ENCODE assay signal across 8 mouse cellular contexts in genomic region chr7:127008239-127009019, GRCm38 (mm10). TPM values are rescaled to one million over a fixed set of nuclear protein-coding genes. Genes with fewer than 3 reads are reported as not detected.
DNase-seq lines count a peak whose midpoint lies in the region; ATAC-seq and TF ChIP-seq lines count a peak whose summit lies in the region.

No protein-coding gene starts in this region.

- peak; percentile 52 to 53 for DNase-seq in spleen, adult 18-20 months
- no peak for DNase-seq in spleen, adult 12 weeks (ENCODE audit: low spot score)
- DNase-seq in cerebellum, postnatal 10 days: peak; percentile 94 to 95
- peak; percentile 42 for DNase-seq in gastrocnemius, postnatal 10 days
- DNase-seq in hindbrain, postnatal 0 days (ENCODE audit: low spot score): peak; percentile 75
- DNase-seq in left cerebral cortex, adult 2 months (ENCODE audit: extremely low spot score in 1 of 2, low spot score in 2 of 2): peak; percentile 45 to 83
- DNase-seq in stomach, postnatal 0 days (ENCODE audit: low spot score): peak; percentile 86

- H3K27ac ChIP-seq in hindbrain, postnatal 0 days: peak overlapping the region; percentile 64
- H3K27ac ChIP-seq in left cerebral cortex, adult 2 months: peak overlapping the region; percentile 86
- peak overlapping the region; percentile 92 for H3K27ac ChIP-seq in stomach, postnatal 0 days (replicated peaks)

- ATAC-seq in hindbrain, postnatal 0 days: peak; percentile 81
- ATAC-seq in megakaryocyte, adult 5-6 weeks (ENCODE audit: poor library complexity, severe bottlenecking): peak; percentile 93
- ATAC-seq in stomach, postnatal 0 days (ENCODE audit: low FRiP score, low TSS enrichment): peak; percentile 94

- H3K27me3 ChIP-seq in hindbrain, postnatal 0 days (ENCODE audit: insufficient read depth, low read length): no peaks in the 10 kb centered on the region
- H3K27me3 ChIP-seq in stomach, postnatal 0 days (ENCODE audit: control insufficient read depth, insufficient read depth, low read length): no peaks in the 10 kb centered on the region

- no peaks in the 10 kb centered on the region for H3K4me1 ChIP-seq in hindbrain, postnatal 0 days (ENCODE audit: insufficient read depth, low read length)
- H3K4me1 ChIP-seq in stomach, postnatal 0 days (replicated peaks; ENCODE audit: control insufficient read depth, insufficient read depth): 0 out of 2 replicates have a peak, but pooled peaks cover 10% of the 10 kb centered on the region

- intact Hi-C loops in left cerebral cortex, adult 2 months (cut with DNase I): loop anchor here (1.0 kb wide), 1 partner anchor 23 kb away; no protein-coding TSS in a partner anchor

- WGBS in hindbrain, postnatal 0 days: 44% methylated on average over 9 of the region's 9 CpGs
- WGBS in stomach, postnatal 0 days: 22% methylated on average over 9 of the region's 9 CpGs

- no peak overlapping the region for H3K4me3 ChIP-seq in hindbrain, postnatal 0 days (ENCODE audit: low read length)
- no peak overlapping the region for H3K4me3 ChIP-seq in left cerebral cortex, adult 2 months
- no peak overlapping the region for H3K4me3 ChIP-seq in stomach, postnatal 0 days (ENCODE audit: low read depth, low read length)

- TF ChIP-seq CTCF in hindbrain, postnatal 0 days (IDR thresholded peaks at IDR 0.05; ENCODE audit: low read depth): no peak
- no peak for TF ChIP-seq CTCF in left cerebral cortex, adult 2 months (IDR thresholded peaks at IDR 0.05)
- no peak for TF ChIP-seq CTCF in stomach, postnatal 0 days (IDR thresholded peaks at IDR 0.05; ENCODE audit: low read depth)

- no peak overlapping the region for H3K4me2 ChIP-seq in hindbrain, postnatal 0 days (ENCODE audit: low read depth, low read length)
- peak overlapping the region; percentile 2; the same call in 1 of the 2 replicates for H3K4me2 ChIP-seq in stomach, postnatal 0 days (replicated peaks; ENCODE audit: low read depth)

- peaks cover 7% of the 10 kb centered on the region; the same call in 1 of the 2 replicates for H3K36me3 ChIP-seq in hindbrain, postnatal 0 days (ENCODE audit: insufficient read depth, low read length)
- H3K36me3 ChIP-seq in stomach, postnatal 0 days (ENCODE audit: control insufficient read depth, insufficient read depth, low read length): no peaks in the 10 kb centered on the region

- TF ChIP-seq EP300 in stomach, postnatal 0 days (optimal IDR thresholded peaks at IDR 0.05): peak; percentile 50

- no peaks in the 10 kb centered on the region for H3K9me3 ChIP-seq in hindbrain, postnatal 0 days (ENCODE audit: low read length)
- no peaks in the 10 kb centered on the region for H3K9me3 ChIP-seq in stomach, postnatal 0 days (ENCODE audit: control insufficient read depth, low read length)

- H3K9ac ChIP-seq in hindbrain, postnatal 0 days (replicated peaks; ENCODE audit: low read length): 0 out of 2 replicates have a peak overlapping the region, but pooled peaks have one; percentile 15
- H3K9ac ChIP-seq in stomach, postnatal 0 days (ENCODE audit: low read length): peak overlapping the region; percentile 19

RNA-seq across cellular contexts. Expression of gene Mvp, which starts 6.0 kb away (rescaled TPM):
- total RNA-seq in gastrocnemius, postnatal 10 days (2021): 10 to 100 TPM; 23.3 to 28.3 TPM
- 6.5 and 6.9 TPM in 2 replicates for total RNA-seq in hindbrain, postnatal 0 days (2014; rRNA removed)
- polyA plus RNA-seq in hindbrain, postnatal 0 days (2015; fragmentation: Nextera tagmentation; extraction: Ambion mirVana): 5.5 and 5.8 TPM in 2 replicates
- 1 to 10 TPM; 7.2 to 8.3 TPM for total RNA-seq in left cerebral cortex, adult 2 months (2021)
- total RNA-seq in megakaryocyte, adult 5-6 weeks (2015): 5.6 and 6.0 TPM in 2 replicates
- total RNA-seq in megakaryocyte, adult 5-6 weeks (2017): 48.1 and 50.6 TPM in 2 replicates
- 49.5 and 50.0 TPM in 2 replicates for polyA plus RNA-seq in stomach, postnatal 0 days (2015; fragmentation: Nextera tagmentation; extraction: Ambion mirVana)

RNA-seq across cellular contexts. Expression of gene Pagr1b, which starts 7.9 kb away (rescaled TPM):
- 1 to 10 TPM in 1 of 2 experiments, not detected in 1; 1.5 TPM for total RNA-seq in gastrocnemius, postnatal 10 days (2021)
- 1.2 TPM in 1 of 2 replicates, not detected in the other for total RNA-seq in hindbrain, postnatal 0 days (2014; rRNA removed)
- polyA plus RNA-seq in hindbrain, postnatal 0 days (2015; fragmentation: Nextera tagmentation; extraction: Ambion mirVana): 0.49 and 1.5 TPM in 2 replicates
- 1 to 10 TPM in 1 of 2 experiments, not detected in 1; 1.2 TPM for total RNA-seq in left cerebral cortex, adult 2 months (2021)
- total RNA-seq in megakaryocyte, adult 5-6 weeks (2015): 0.54 and 1.6 TPM in 2 replicates
- total RNA-seq in megakaryocyte, adult 5-6 weeks (2017): not detected in 2 replicates
- polyA plus RNA-seq in stomach, postnatal 0 days (2015; fragmentation: Nextera tagmentation; extraction: Ambion mirVana): 0.42 TPM in 1 of 2 replicates, not detected in the other

RNA-seq across cellular contexts. Expression of gene Pagr1a, which starts 8.7 kb away (rescaled TPM):
- 1 to 10 TPM; 2.5 to 8.2 TPM for total RNA-seq in gastrocnemius, postnatal 10 days (2021)
- 11.1 and 30.3 TPM in 2 replicates for total RNA-seq in hindbrain, postnatal 0 days (2014; rRNA removed)
- polyA plus RNA-seq in hindbrain, postnatal 0 days (2015; fragmentation: Nextera tagmentation; extraction: Ambion mirVana): 31.2 and 48.6 TPM in 2 replicates
- 10 to 100 TPM; 15.1 to 27.1 TPM for total RNA-seq in left cerebral cortex, adult 2 months (2021)
- 40.7 and 62.5 TPM in 2 replicates for total RNA-seq in megakaryocyte, adult 5-6 weeks (2015)
- 25.5 and 67.0 TPM in 2 replicates for total RNA-seq in megakaryocyte, adult 5-6 weeks (2017)
- polyA plus RNA-seq in stomach, postnatal 0 days (2015; fragmentation: Nextera tagmentation; extraction: Ambion mirVana): 8.7 and 25.1 TPM in 2 replicates

RNA-seq across cellular contexts. Expression of gene Gm42742, which starts 12.5 kb away (rescaled TPM):
- 10 to 100 TPM; 17.5 to 23.1 TPM for total RNA-seq in gastrocnemius, postnatal 10 days (2021)
- 7.1 and 40.2 TPM in 2 replicates for total RNA-seq in hindbrain, postnatal 0 days (2014; rRNA removed)
- 47.7 and 60.2 TPM in 2 replicates for polyA plus RNA-seq in hindbrain, postnatal 0 days (2015; fragmentation: Nextera tagmentation; extraction: Ambion mirVana)
- total RNA-seq in left cerebral cortex, adult 2 months (2021): 10 to 100 TPM; 61.0 to 66.3 TPM
- total RNA-seq in megakaryocyte, adult 5-6 weeks (2015): 15.4 TPM in 1 of 2 replicates, not detected in the other
- 45.4 TPM in 1 of 2 replicates, not detected in the other for total RNA-seq in megakaryocyte, adult 5-6 weeks (2017)
- polyA plus RNA-seq in stomach, postnatal 0 days (2015; fragmentation: Nextera tagmentation; extraction: Ambion mirVana): 12.0 and 27.5 TPM in 2 replicates

RNA-seq across cellular contexts. Expression of gene Prrt2, which starts 12.6 kb away (rescaled TPM):
- 1 to 10 TPM; 1.9 to 4.6 TPM for total RNA-seq in gastrocnemius, postnatal 10 days (2021)
- total RNA-seq in hindbrain, postnatal 0 days (2014; rRNA removed): 138 and 144 TPM in 2 replicates
- 79.0 and 99.9 TPM in 2 replicates for polyA plus RNA-seq in hindbrain, postnatal 0 days (2015; fragmentation: Nextera tagmentation; extraction: Ambion mirVana)
- total RNA-seq in left cerebral cortex, adult 2 months (2021): 100 to 1,000 TPM; 214 to 216 TPM
- total RNA-seq in megakaryocyte, adult 5-6 weeks (2015): 0.20 and 1.8 TPM in 2 replicates
- 2.4 and 3.0 TPM in 2 replicates for total RNA-seq in megakaryocyte, adult 5-6 weeks (2017)
- 1.7 and 2.9 TPM in 2 replicates for polyA plus RNA-seq in stomach, postnatal 0 days (2015; fragmentation: Nextera tagmentation; extraction: Ambion mirVana)
